Comparison of ENCODE assay signal across 8 mouse cellular contexts in the genomic region with DNA sequence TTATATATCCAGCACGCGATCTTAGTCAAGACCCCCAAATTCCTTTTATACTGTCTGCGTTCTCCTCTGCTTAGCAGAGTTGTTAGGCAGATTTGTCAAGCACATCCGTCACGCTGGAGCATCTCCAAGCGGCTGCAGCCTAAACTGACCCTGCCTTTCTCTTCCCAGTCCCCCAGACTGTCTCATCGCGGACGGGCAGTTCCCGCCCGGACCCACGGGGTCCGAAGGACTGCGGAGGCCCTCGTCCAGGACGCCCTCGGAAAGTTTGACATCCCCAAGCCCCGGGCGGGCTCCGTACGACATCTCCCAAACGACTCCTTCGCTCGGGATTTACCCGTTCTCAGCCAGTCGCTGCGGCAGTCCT. TPM values are rescaled to one million over a fixed set of nuclear protein-coding genes. Genes with fewer than 3 reads are reported as not detected.
DNase-seq lines count a peak whose midpoint lies in the region; ATAC-seq lines count a peak whose summit lies in the region.

No protein-coding gene starts in this region.

- peak overlapping the region; percentile 82 for H3K4me3 ChIP-seq in kidney, embryonic 15.5 days (replicated peaks)
- H3K4me3 ChIP-seq in brown adipose tissue, adult 24 weeks (ENCODE audit: insufficient read depth, low read depth, low read length) = peak overlapping the region; percentile 63
- H3K4me3 ChIP-seq in hindbrain, embryonic 15.5 days = peak overlapping the region; percentile 76
- peak overlapping the region; percentile 94 for H3K4me3 ChIP-seq in midbrain, embryonic 15.5 days

- H3K36me3 ChIP-seq in kidney, embryonic 15.5 days = peaks cover 3% of the 10 kb centered on the region; the same call in 1 of the 2 replicates
- no peaks in the 10 kb centered on the region for H3K36me3 ChIP-seq in hindbrain, embryonic 15.5 days
- H3K36me3 ChIP-seq in midbrain, embryonic 15.5 days (replicated peaks) = no peaks in the 10 kb centered on the region

- no peaks in the 10 kb centered on the region for H3K9me3 ChIP-seq in kidney, embryonic 15.5 days (replicated peaks)
- H3K9me3 ChIP-seq in hindbrain, embryonic 15.5 days = no peaks in the 10 kb centered on the region
- H3K9me3 ChIP-seq in midbrain, embryonic 15.5 days = no peaks in the 10 kb centered on the region

- peak overlapping the region; percentile 85 for H3K4me2 ChIP-seq in kidney, embryonic 15.5 days
- peak overlapping the region; percentile 98 for H3K4me2 ChIP-seq in hindbrain, embryonic 15.5 days
- H3K4me2 ChIP-seq in midbrain, embryonic 15.5 days = peak overlapping the region; percentile 100

- WGBS in kidney, embryonic 15.5 days = under 1% methylated on average over 27 of the region's 27 CpGs
- WGBS in hindbrain, embryonic 15.5 days = under 1% methylated on average over 27 of the region's 27 CpGs
- WGBS in midbrain, embryonic 15.5 days = under 1% methylated on average over 27 of the region's 27 CpGs

- peak; percentile 80 for ATAC-seq in kidney, embryonic 15.5 days (replicated peaks; ENCODE audit: low FRiP score)
- ATAC-seq in hindbrain, embryonic 15.5 days (ENCODE audit: low FRiP score, low read depth) = peak; percentile 86
- peak; percentile 84 for ATAC-seq in midbrain, embryonic 15.5 days (replicated peaks)

- H3K4me1 ChIP-seq in kidney, embryonic 15.5 days = peaks cover 10% of the 10 kb centered on the region; the same call in 1 of the 2 replicates
- no peaks in the 10 kb centered on the region for H3K4me1 ChIP-seq in brown adipose tissue, adult 24 weeks (ENCODE audit: control insufficient read depth, insufficient read depth, insufficient read length, low read length)
- H3K4me1 ChIP-seq in hindbrain, embryonic 15.5 days (replicated peaks) = peaks cover 13% of the 10 kb centered on the region
- H3K4me1 ChIP-seq in midbrain, embryonic 15.5 days = peaks cover 12% of the 10 kb centered on the region

- no peaks in the 10 kb centered on the region for H3K27me3 ChIP-seq in kidney, embryonic 15.5 days
- H3K27me3 ChIP-seq in hindbrain, embryonic 15.5 days = no peaks in the 10 kb centered on the region
- H3K27me3 ChIP-seq in midbrain, embryonic 15.5 days (replicated peaks) = no peaks in the 10 kb centered on the region

- H3K9ac ChIP-seq in kidney, embryonic 15.5 days = peak overlapping the region; percentile 80
- H3K9ac ChIP-seq in hindbrain, embryonic 15.5 days = peak overlapping the region; percentile 67
- peak overlapping the region; percentile 85 for H3K9ac ChIP-seq in midbrain, embryonic 15.5 days

- peak overlapping the region; percentile 92 for H3K27ac ChIP-seq in kidney, embryonic 15.5 days
- H3K27ac ChIP-seq in brown adipose tissue, adult 24 weeks (replicated peaks; ENCODE audit: low read depth, low read length) = no peak overlapping the region
- peak overlapping the region; percentile 77 for H3K27ac ChIP-seq in hindbrain, embryonic 15.5 days (replicated peaks)
- peak overlapping the region; percentile 82 for H3K27ac ChIP-seq in midbrain, embryonic 15.5 days

- DNase-seq in kidney, adult 9 months = no peak
- DNase-seq in yolk sac, embryonic 10.5 days (ENCODE audit: low spot score) = no peak
- DNase-seq in cerebellum, adult 9-10 months = no peak
- DNase-seq in adrenal gland, postnatal 4 days (ENCODE audit: low spot score in 2 of 2) = no peak

RNA-seq across cellular contexts. Expression of a gene that starts 0.5 kb away (rescaled TPM):
- 55.5 and 60.4 TPM in 2 replicates for polyA plus RNA-seq in kidney, embryonic 15.5 days (2015; fragmentation: Nextera tagmentation; extraction: Ambion mirVana)
- polyA plus RNA-seq in brown adipose tissue, adult 24 weeks (2012; ENCODE audit: insufficient read depth, insufficient read length, missing spikeins) = not detected in 2 replicates
- 8.2 and 10.5 TPM in 2 replicates for polyA plus RNA-seq in hindbrain, embryonic 15.5 days (2015; fragmentation: Nextera tagmentation; extraction: Ambion mirVana)
- polyA plus RNA-seq in midbrain, embryonic 15.5 days (2015; fragmentation: Nextera tagmentation; extraction: Ambion mirVana) = 6.8 and 7.4 TPM in 2 replicates
- 10 to 100 TPM; 16.7 to 21.4 TPM for total RNA-seq in adrenal gland, postnatal 4 days (2021)

RNA-seq across cellular contexts. Expression of a gene that starts 29.8 kb away (rescaled TPM):
- polyA plus RNA-seq in kidney, embryonic 15.5 days (2015; fragmentation: Nextera tagmentation; extraction: Ambion mirVana) = 1.6 TPM in 2 replicates
- not detected in 2 replicates for polyA plus RNA-seq in brown adipose tissue, adult 24 weeks (2012; ENCODE audit: insufficient read depth, insufficient read length, missing spikeins)
- polyA plus RNA-seq in hindbrain, embryonic 15.5 days (2015; fragmentation: Nextera tagmentation; extraction: Ambion mirVana) = 9.5 and 10.3 TPM in 2 replicates
- 5.7 and 6.1 TPM in 2 replicates for polyA plus RNA-seq in midbrain, embryonic 15.5 days (2015; fragmentation: Nextera tagmentation; extraction: Ambion mirVana)
- 1 to 10 TPM; 1.2 to 1.8 TPM for total RNA-seq in adrenal gland, postnatal 4 days (2021)
